Mouse (Mus musculus): ENCODE results near the gene Rbbp7.

The Rbbp7 gene

DNA sequence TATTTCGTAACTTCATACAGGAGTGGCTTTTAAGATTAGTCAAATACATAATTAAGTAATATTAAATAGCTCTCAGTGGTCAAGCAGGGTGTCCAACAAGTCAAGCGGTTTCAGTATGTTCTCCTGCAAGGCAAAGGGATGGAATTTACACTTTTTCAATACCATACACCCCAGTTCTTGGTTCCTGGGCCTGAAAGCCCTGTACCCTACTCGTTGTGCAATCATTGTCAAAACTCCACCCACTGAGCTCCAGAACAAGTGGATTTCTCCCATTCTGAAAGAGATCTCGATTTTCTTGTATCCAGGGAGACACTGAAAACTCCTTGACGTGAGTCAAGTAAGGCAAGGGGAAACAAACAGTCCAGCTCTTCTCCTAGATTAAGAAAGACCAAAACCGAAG is 67.8 kb downstream of the Rbbp7 start:
- no peak for DNase-seq (ENCODE audit: low read depth, low spot score)

All from mesoderm, embryonic 11.5 days (tissue).